Mouse (Mus musculus) kidney, postnatal 10 days (tissue): ENCODE measurements around the gene Nup93.

Experiments
- DNase-seq: peaks from one replicate; pipeline ENCODE4 v3.0.0; 2021; ENCODE audit warnings: mixed read lengths

Gene Nup93

DNA sequence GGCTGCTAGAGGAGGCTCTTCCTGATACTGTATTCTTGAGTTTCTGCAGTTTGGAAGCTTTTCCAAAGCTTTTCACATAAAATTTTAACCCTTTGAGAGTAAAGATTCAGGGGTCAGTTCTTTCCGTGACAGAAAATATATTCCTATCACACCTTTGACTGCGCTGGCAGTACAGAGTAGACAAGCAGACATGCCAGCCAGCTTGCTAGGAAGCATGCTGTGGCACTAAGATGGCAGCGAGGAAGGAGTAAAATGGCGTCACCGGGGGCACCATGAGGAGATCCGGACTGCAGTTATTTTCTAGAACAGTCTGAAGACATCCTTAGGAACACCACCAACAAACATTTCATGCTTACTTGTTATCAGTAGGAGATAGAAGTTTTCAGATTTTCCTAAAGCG, 55.9 kb downstream of the Nup93 start:
- DNase-seq: no peak

DNA sequence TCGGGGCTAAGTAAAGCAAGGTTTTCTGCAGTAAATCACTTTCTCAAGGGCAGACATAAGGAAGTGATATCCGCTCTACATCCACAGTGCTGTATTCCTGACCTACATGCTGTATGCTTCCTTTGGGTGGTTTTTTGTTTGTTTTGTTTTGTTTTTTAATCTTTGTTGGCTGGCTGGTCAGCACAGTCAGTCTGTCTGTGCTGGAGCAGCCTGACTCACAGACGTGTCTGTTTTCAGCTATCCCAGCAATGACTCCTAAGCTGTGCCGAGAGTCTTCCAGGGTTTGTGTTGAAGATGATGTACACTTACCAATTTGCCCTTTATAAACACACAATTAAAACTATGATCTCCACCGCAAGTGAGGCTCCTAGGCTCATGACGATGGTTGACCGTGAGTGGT, 56.7 kb downstream of the Nup93 start:
- no peak for DNase-seq

GRCm38 (mm10) chr8:94272612-94273011, 58.2 kb downstream of the Nup93 start:
- DNase-seq: no peak

GRCm38 (mm10) chr8:94273289-94273850, 59.0 kb downstream of the Nup93 start:
- no peak for DNase-seq

DNA sequence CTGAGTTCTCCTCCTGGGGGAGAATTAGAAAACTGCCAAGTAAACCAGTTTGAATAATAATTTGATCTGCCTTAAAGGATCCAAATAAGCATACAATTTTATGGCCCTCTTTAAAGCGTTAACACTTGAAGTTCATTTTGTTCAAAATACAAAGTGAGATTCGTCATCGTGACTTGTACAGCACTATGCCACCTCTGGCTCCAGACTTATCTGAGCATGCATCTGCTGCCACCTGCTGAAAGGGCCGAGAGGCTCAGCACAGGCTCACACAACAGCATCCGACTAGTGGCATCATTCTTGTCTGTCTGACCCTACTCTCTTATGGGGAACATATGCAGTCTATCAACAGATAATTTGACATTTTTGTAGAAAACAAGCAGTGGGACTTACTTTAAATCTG, 59.7 kb downstream of the Nup93 start:
- DNase-seq: peak; percentile 27

DNA sequence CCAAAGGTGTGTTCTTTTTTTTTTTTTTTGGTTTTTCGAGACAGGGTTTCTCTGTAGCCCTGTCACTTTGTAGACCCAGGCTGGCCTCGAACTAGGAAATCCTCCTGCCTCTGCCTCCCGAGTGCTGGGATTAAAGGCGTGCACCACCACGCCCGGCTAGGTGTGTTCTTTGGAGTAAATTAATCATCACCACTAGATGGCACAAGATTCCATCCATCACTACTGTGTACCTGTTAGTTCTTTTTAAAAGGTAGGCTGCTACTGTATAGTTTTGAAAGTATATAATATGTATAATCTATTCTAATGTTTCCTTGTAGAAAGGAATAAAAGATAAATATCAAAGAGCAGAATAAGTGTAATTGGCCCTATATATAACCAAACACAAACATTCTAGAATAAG, 63.9 kb downstream of the Nup93 start:
- no peak for DNase-seq

DNA sequence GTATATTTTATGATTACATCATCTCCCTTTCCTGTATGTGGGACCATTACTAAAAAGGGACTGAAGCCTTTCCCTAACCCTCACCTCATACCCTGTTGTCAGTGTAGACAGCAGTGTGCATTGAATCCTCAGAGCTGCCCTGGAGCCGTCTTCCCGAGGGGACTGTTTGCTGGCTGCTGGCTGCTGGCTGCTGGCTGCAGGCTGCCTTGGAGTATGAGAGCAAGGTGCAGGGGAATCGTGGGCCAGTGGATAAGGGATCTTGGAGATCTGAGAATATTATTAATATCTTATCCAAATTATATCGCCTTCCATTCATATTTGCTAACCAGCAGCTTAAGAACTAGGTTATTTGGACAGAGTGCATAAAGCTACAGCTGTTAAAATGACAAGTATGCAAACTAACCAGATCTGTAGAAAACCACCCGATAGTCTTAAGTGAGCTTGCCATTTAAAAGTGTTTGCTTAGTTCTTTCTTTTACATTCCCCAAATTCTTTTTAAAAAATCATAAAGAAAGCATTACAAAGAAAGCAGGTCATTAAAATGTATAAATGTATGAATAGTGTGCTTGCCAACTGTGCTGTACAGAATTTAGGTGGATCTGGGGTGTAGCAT, 65.7 kb downstream of the Nup93 start:
- DNase-seq: no peak

- DNase-seq: no peak
These were observed 68.2 kb downstream of the Nup93 start for GRCm38 (mm10) chr8:94282453-94282985.

DNA sequence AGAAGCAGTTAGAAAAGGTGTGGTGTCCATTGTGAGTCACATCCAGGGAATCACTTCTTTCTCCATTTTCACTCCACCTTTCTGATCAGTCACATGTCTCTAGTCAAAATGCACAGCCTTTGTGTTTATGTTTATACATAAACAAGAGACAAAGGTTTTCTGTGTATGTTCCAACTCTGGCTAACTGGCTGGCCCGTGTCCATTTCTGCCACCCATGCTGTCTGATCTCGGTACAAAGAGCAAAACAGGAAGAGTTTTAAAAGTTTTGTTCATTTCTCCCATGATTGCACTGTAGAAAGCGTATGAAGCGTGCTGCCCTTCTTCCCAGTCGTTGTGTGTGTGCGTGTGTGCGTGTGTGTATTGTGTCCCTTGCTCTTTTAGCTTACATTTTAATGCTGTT, 69.8 kb downstream of the Nup93 start:
- DNase-seq: no peak

DNA sequence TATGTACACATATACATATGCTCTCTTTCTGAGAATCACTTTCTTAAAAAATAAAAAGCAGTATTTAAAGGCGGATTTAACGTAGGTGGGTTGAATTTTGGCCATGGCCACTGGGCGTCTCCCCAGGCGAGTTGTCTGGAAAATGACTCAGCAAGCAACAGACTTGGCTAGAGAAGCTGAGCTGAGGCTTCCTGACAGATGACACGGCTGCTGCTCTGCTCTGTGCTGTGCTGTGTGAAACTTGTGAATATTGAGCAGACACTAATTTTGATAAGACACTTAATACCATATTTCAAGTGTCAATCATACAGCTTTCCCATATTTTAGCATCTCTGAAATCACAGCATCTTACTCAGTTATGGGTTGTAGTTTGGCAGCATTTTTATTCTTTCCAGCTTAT, 76.2 kb downstream of the Nup93 start:
- DNase-seq: no peak

DNA sequence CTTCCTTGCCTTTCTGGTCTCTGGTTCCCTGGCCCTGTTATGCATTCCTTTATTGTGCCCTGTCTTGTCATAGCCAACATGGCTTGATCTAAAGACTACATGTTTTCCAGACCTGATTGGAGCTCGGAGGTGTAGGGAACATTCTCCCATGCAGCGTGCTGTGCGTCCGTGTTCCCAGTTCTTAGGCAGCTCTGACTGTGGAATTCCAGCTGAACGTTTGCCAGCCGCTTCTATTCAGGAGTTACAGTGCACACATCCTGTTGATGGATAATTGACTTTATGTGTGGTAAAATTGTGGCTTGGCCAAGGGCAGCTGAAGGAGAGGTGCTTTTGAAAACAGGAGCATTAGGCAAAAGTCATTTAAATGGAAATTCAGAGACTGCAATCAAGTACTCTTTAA, 77.7 kb downstream of the Nup93 start:
- peak; percentile 71 for DNase-seq

GRCm38 (mm10) chr8:94292626-94293025, 78.3 kb downstream of the Nup93 start:
- no peak for DNase-seq

- no peak for DNase-seq
These were observed 81.3 kb downstream of the Nup93 start for GRCm38 (mm10) chr8:94295687-94296086.

DNA sequence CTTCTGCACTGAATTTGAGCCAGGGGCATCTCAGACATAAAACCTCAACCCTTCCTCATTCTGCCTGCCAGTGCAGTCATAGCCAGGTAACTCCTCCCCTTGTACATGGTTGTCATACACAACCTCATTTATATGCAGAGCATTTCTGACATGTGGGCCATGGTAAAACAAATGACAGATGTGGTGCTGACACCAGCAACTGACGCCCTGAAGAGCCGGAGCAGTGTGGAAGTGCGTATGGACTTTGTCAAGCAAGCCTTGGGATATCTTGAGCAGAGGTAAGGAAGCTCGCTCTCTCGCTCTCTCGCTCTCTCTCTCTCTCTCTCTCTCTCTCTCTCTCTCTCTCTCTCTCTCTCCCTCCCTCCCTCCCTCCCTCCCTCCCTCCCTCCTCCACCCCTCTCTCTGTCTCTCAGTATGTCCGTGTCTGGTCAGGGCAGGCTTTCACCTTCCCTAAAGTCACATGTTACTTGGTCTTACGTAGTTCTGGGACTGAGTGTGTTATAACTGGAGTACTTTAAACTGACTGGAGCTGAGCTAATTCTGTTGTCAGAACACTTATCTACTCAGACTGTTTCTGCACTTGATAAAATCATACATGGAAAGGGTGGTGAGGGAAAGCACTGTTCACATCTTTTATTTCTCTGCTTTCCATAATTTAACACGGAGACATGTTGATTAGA, 82.1 kb downstream of the Nup93 start:
- no peak for DNase-seq

DNA sequence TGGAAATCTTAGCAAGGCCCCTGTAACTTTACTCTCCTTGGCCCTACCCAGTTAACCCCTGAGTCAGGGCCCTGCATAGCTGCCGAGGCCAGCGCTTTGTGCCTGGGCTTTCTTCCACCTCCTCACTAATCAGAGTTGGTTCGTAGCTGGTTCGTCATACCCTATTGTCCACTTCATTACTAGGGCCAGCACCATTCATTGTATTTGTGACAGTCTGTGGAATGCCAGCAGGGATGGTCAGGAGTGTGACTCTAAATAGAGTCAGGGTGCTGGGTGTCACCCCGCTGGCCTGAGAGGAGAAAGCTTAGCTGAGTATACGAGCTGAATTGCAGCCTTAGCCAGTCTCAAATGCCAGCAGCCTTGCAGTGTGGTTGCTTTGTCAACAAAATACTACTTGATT, 82.7 kb downstream of the Nup93 start:
- DNase-seq: no peak

GRCm38 (mm10) chr8:94300809-94301208, 86.4 kb downstream of the Nup93 start:
- no peak for DNase-seq

GRCm38 (mm10) chr8:94304412-94304811, 90.0 kb downstream of the Nup93 start:
- no peak for DNase-seq

DNA sequence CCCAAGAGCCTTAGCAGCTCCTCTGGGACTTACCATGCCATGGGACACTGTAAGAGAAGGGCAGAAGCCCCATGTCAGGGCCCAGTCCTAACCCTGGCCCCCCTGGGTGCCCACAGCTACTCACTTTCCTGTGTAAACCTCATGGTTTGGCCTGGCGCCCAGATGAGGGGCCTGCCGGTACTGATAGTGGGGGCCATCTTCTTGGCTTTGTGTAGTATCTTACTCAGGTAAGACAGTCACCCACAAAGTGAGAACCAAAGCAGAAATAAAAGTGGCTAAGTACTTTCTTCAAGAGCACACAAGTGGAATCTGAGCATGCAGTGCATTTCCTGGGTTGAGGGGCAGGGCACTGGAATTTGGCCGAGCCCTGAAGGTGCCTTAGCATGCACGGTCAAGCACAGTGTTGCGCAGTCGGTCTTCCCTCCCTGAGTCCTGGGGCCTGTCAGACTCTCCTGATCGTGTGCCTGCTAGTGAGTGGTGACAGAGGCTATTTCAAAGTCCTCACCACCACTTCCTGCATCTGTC, 92.7 kb downstream of the Nup93 start:
- no peak for DNase-seq

DNA sequence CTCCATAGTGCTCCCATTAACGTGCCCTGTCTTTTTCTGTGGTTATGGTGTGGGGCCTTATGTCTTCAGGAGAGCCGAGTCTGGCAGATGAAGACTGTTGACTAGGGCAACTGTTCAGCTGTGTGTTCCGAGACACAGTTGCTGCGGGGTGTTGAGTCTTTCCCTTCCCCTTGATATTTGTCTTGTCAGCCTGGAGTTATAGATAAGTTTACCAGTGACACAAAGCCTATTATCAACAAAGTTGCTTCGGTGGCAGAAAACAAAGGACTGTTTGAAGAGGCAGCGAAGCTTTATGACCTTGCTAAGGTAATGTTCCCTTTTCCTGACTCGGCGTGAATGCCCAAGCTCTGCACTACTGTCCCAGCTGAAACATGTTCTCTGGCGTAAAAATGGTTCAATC, 93.3 kb downstream of the Nup93 start:
- DNase-seq: no peak

- no peak for DNase-seq
These were observed 99.7 kb downstream of the Nup93 start for GRCm38 (mm10) chr8:94314069-94314468.

DNA sequence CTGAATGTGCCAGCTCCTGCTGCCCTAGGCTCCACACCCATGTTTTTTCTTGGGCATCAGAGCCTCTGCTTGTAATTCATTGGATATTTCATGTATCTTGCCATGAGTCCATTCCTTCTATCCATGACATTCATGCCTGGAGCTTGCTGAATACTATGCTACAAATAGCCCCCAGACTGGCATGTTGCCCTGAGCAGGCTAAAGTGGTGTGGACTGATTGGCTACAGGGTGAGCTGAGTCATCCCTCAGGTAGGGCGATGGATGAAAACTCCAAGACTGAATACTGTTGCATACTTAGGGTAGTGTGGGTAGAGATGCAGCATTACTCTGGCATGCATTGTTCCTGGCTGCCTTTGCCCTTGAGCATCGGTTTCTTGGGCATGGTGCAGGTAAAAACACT, 102.9 kb downstream of the Nup93 start:
- DNase-seq: no peak

GRCm38 (mm10) chr8:94317691-94318090, 103.3 kb downstream of the Nup93 start:
- no peak for DNase-seq

DNA sequence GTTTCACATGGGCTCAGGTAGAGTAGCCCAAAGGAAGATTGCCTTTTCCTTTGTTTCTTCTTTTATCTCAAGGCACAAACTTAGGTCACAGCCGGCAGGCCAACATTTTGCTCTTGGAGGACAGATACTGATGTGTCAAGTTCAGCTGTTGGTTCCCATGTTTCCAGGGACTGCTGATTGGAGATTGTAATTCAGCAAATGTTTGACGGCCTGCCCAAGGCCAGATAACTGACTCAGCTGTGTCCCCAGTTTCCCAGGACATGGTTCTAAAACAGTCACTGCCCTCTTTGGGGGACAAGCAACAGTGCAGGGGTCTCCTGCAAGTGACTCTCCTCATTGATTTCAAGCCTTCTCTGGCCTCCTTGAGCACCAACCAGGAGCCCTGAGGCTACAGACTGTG, 105.7 kb downstream of the Nup93 start:
- no peak for DNase-seq

GRCm38 (mm10) chr8:94322083-94322482, 107.7 kb downstream of the Nup93 start:
- no peak for DNase-seq
